Mouse (Mus musculus) stomach, postnatal 0 days (tissue): ENCODE results near the gene Ddx11. TPM values are rescaled to one million over a fixed set of nuclear protein-coding genes. Genes with fewer than 3 reads are reported as not detected.

Experiments
- ATAC-seq: fragments of 200-750 bp; cut with Nextera tagmentation; 2 replicates; pipeline ENCODE4 v1.8.0; 2017; ENCODE audit not compliant: low FRiP score, low TSS enrichment
- DNase-seq: peaks from one replicate; pipeline ENCODE4 v3.0.0-alpha.2; 2016; ENCODE audit warnings: low spot score
- H3K27ac ChIP-seq: fragments of 300-500 bp; sonication (generic); replicated peaks from 2 replicates; pipeline ENCODE4 v1.5.1; 2014; ENCODE audit warnings: mild to moderate bottlenecking, control low read depth
- H3K27me3 ChIP-seq: fragments of 300-500 bp; sonication (generic); 2 replicates; pipeline ENCODE4 v1.6.1; 2014; ENCODE audit warnings: low read length; ENCODE audit not compliant: control insufficient read depth, insufficient read depth
- H3K36me3 ChIP-seq: fragments of 300-500 bp; sonication (generic); 2 replicates; pipeline ENCODE4 v1.6.1; 2014; ENCODE audit warnings: low read length, mixed read lengths; ENCODE audit not compliant: control insufficient read depth, insufficient read depth
- H3K4me1 ChIP-seq: fragments of 300-500 bp; sonication (generic); replicated peaks from 2 replicates; pipeline ENCODE4 v1.6.1; 2014; ENCODE audit warnings: antibody characterized with exemption; ENCODE audit not compliant: control insufficient read depth, insufficient read depth
- H3K4me2 ChIP-seq: fragments of 300-500 bp; sonication (generic); replicated peaks from 2 replicates; pipeline ENCODE4 v1.6.1; 2014; ENCODE audit warnings: low read depth, mild to moderate bottlenecking, control low read depth, moderate library complexity
- H3K4me3 ChIP-seq: fragments of 300-500 bp; sonication (generic); 2 replicates; pipeline ENCODE4 v1.5.1; 2014; ENCODE audit warnings: low read depth, low read length, control low read depth
- H3K9ac ChIP-seq: fragments of 300-500 bp; sonication (generic); 2 replicates; pipeline ENCODE4 v1.6.1; 2014; ENCODE audit warnings: mild to moderate bottlenecking, low read length, control low read depth, mixed read lengths
- H3K9me3 ChIP-seq: fragments of 300-500 bp; sonication (generic); 2 replicates; pipeline ENCODE4 v1.6.1; 2016; ENCODE audit warnings: low read length; ENCODE audit not compliant: control insufficient read depth
- CTCF ChIP-seq: IDR thresholded peaks from 2 replicates; pipeline ENCODE4 v1.5.1; 2016; ENCODE audit warnings: antibody characterized with exemption, low read depth, mild to moderate bottlenecking, moderate library complexity
- EP300 ChIP-seq: optimal IDR thresholded peaks from 2 replicates; pipeline ENCODE3; 2016; ENCODE audit warnings: antibody characterized with exemption
- WGBS: fragments of 180-500 bp; shearing (Covaris S2); extraction: QIAGEN DNeasy Blood & Tissue Kit; methylation state at CpG from one replicate; pipeline ENCODE4 v1.1.7; 2014; 5-methylcytosine and 5-hydroxymethylcytosine counted together
- polyA plus RNA-seq: library from polyadenylated mRNA; unstranded; fragments of >200 nt; fragmentation: Nextera tagmentation; extraction: Ambion mirVana; gene quantifications from 2 replicates; pipeline ENCODE4 v1.2.1, GENCODE M21; 2015

Gene Ddx11
- polyA plus RNA-seq, 1 experiment from 2014 or later: 2.9 TPM

DNA sequence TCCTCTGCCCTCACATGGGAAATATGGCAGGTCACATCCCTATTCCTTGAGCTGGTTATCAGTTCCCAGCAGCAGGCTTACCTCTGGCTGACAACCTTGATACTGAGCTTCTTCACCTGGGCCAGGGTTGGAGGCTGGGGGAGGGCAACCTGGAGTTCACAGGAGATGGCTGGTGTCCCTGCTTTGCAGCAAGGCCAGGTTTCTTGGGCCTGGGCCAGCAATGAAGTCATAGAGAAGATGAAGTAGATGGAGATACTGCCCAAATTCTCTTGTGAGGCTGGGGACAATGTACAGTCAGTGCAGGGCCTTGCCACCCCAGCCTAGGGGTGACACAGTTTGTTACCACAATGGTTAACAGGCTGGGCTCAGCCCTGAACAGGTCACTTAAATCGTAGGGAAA, 2.6 kb upstream of the Ddx11 start:
- no peaks in the 10 kb centered on the region for H3K27me3 ChIP-seq
- no peak overlapping the region for H3K4me2 ChIP-seq
- DNase-seq (no peak), ATAC-seq (no peak)
- 0 out of 2 replicates have a peak, but pooled peaks cover 3% of the 10 kb centered on the region for H3K4me1 ChIP-seq
- WGBS: 85% methylated on average over 1 of the region's 1 CpGs
- H3K9me3 ChIP-seq: no peaks in the 10 kb centered on the region
- H3K9ac ChIP-seq: no peak overlapping the region
- peaks cover 24% of the 10 kb centered on the region; the same call in 1 of the 2 replicates for H3K36me3 ChIP-seq
- no peak overlapping the region for H3K4me3 ChIP-seq
- no peak for TF ChIP-seq CTCF
- TF ChIP-seq EP300: no peak
- no peak overlapping the region for H3K27ac ChIP-seq

DNA sequence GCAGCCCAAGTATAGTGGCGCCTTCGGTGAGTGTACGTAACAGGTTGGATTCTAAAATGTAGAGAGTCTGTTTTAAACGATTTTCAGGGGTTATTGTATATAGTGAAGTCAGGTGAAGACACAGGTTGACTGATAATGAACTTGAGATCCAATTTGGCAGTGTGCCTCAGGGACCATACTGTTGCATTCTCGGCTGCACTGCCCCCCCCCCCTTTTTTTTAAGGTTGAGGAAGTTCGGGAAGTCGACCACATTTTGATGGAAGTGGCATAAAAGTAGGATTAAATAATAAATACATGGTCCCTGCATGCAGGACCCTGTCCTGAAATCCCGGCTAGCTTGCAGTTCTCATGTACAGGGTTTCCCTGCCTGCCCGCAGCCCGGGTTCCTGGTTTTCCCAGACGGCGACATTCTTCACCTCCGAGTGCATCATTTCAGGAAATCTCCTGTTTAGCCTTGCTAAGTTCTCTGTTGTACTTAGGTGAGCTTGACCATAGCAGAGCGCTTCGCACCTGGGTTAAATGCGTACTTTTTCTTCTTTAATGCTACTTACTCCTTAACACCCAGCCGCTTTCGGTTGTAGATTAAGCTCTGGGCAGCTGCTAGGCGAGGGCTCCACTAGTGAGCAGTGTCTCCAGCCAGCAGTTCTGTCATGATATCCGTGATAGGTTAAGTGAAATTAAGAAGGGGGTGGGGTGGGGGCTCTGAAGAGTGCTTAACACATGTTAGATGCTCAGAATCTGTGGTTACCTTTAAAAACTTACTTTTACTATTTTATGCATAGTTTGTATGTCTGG, 693 bp downstream of the Ddx11 start:
- peak; percentile 44 for DNase-seq
- no peaks in the 10 kb centered on the region for H3K27me3 ChIP-seq
- peak overlapping the region; percentile 72 for H3K4me2 ChIP-seq
- peak overlapping the region; percentile 77 for H3K4me3 ChIP-seq
- 0 out of 2 replicates have a peak, but pooled peaks cover 3% of the 10 kb centered on the region for H3K4me1 ChIP-seq
- H3K9ac ChIP-seq: peak overlapping the region; percentile 68
- 1% methylated on average over 20 of the region's 20 CpGs for WGBS
- no peaks in the 10 kb centered on the region for H3K9me3 ChIP-seq
- peak; percentile 40; the same call in 1 of the 2 replicates for ATAC-seq
- H3K27ac ChIP-seq: peak overlapping the region; percentile 87
- H3K36me3 ChIP-seq: peaks cover 4% of the 10 kb centered on the region; the same call in 1 of the 2 replicates
- TF ChIP-seq CTCF: no peak

DNA sequence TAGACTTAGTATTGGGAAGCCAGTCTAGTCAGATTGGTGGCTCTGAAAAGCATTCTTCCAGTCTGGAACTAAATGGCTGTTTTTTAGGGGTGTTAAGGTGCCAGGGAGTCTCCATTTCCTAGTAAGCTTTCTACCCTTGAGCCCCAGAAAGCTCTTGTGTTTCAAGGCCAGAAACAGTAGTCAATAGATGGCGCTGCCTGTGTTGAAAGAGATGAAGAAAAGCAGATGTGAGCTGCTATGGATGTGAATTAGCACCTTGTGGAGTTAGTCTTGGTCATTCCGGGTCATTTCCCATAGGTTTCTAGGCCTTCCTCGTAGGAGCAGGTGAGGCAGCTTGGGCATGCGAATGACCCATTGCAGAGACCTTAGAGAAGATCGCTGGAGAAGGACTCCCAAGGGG, 1.9 kb downstream of the Ddx11 start:
- no peaks in the 10 kb centered on the region for H3K9me3 ChIP-seq
- 75% methylated on average over 5 of the region's 5 CpGs for WGBS
- no peak for TF ChIP-seq EP300
- TF ChIP-seq CTCF: peak; percentile 58
- no peak overlapping the region for H3K9ac ChIP-seq
- DNase-seq (no peak), ATAC-seq (no peak)
- H3K27ac ChIP-seq: no peak overlapping the region
- H3K4me2 ChIP-seq: no peak overlapping the region
- no peak overlapping the region for H3K4me3 ChIP-seq
- 0 out of 2 replicates have a peak, but pooled peaks cover 3% of the 10 kb centered on the region for H3K4me1 ChIP-seq
- no peaks in the 10 kb centered on the region for H3K27me3 ChIP-seq
- H3K36me3 ChIP-seq: peaks cover 3% of the 10 kb centered on the region; the same call in 1 of the 2 replicates

DNA sequence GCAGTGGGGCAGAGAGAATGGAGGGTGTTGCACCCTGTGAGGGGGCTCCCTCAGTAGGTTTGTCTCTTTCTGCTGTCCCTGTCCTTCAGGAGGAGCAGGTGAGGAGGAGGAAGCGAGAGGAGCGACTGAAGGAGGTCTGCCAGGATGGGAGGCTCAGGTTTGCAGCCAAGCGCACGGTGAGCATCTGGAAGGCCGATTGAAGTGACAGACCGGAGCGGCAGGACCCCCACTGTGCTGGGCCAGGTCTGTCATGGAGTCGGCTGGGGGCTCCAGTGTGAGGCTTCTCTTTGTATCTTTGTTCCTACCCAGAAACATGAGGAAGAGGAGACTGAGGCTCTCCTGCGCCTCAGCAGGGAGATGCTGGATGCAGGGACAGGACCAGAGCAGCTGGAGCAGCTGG, 7.1 kb downstream of the Ddx11 start:
- Histone ChIP-seq H3K27ac (no peak overlapping the region), H3K27me3 (no peaks in the 10 kb centered on the region), H3K36me3 (peaks cover 20% of the 10 kb centered on the region), H3K9ac (no peak overlapping the region), H3K4me3 (no peak overlapping the region), H3K4me1 (no peaks in the 10 kb centered on the region), H3K4me2 (no peak overlapping the region), H3K9me3 (no peaks in the 10 kb centered on the region)
- 93% methylated on average over 9 of the region's 9 CpGs for WGBS
- ATAC-seq: no peak
- DNase-seq: no peak
- TF ChIP-seq CTCF (no peak), EP300 (no peak)

DNA sequence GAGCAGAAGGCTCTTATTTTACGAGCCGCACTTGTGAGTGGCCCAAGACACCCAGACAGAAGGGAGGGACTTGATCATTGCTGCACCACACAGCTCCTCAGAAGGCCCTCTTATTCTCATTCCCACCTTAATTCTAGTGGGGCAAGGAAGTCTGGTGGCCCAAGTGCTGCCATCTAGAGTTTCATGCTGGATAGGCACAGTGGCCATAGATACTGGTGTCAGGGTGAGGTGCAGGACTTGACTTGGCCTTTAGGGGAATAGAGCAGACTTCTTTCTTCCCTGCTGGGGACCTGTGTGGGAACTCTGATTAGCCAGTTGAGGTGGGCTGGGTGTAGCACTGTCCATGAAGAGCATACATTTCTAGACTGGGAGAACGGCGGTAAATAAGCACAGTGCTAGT, 7.9 kb downstream of the Ddx11 start:
- H3K27me3 ChIP-seq: no peaks in the 10 kb centered on the region
- DNase-seq (no peak), ATAC-seq (no peak)
- 96% methylated on average over 4 of the region's 4 CpGs for WGBS
- no peaks in the 10 kb centered on the region for H3K9me3 ChIP-seq
- H3K4me2 ChIP-seq: no peak overlapping the region
- H3K4me3 ChIP-seq: no peak overlapping the region
- H3K27ac ChIP-seq: no peak overlapping the region
- no peaks in the 10 kb centered on the region for H3K4me1 ChIP-seq
- TF ChIP-seq EP300 (no peak), CTCF (peak; percentile 51)
- H3K9ac ChIP-seq: no peak overlapping the region
- H3K36me3 ChIP-seq: peaks cover 25% of the 10 kb centered on the region
